Mouse (Mus musculus) frontal cortex, adult (tissue): Measurements from ENCODE around the gene Stx16.

ENCODE experiments used
- ATAC-seq: cut with Nextera tagmentation; 2 replicates; pipeline ENCODE4 v1.9.2; 2017; ENCODE audit warnings: mild to moderate bottlenecking, moderate library complexity, mixed read lengths; ENCODE audit not compliant: low TSS enrichment

Gene Stx16

GRCm38 (mm10) chr2:174126522-174127375 lies 50.6 kb downstream of the Stx16 start:
- peak; percentile 95 for ATAC-seq

- no peak for ATAC-seq
These were observed 51.2 kb downstream of the Stx16 start for GRCm38 (mm10) chr2:174127376-174127713.

GRCm38 (mm10) chr2:174128926-174129325 lies 52.8 kb downstream of the Stx16 start:
- no peak for ATAC-seq

- no peak for ATAC-seq
These were observed 54.5 kb downstream of the Stx16 start for GRCm38 (mm10) chr2:174130468-174131097.

GRCm38 (mm10) chr2:174132413-174132969 lies 56.4 kb downstream of the Stx16 start:
- no peak for ATAC-seq
